Mouse (Mus musculus): ENCODE measurements around the gene Hoga1. TPM values are rescaled to one million over a fixed set of nuclear protein-coding genes. Genes with fewer than 3 reads are reported as not detected.

The Hoga1 gene
- polyA plus RNA-seq, 1 experiment from 2014 or later: 1.8 TPM

DNA sequence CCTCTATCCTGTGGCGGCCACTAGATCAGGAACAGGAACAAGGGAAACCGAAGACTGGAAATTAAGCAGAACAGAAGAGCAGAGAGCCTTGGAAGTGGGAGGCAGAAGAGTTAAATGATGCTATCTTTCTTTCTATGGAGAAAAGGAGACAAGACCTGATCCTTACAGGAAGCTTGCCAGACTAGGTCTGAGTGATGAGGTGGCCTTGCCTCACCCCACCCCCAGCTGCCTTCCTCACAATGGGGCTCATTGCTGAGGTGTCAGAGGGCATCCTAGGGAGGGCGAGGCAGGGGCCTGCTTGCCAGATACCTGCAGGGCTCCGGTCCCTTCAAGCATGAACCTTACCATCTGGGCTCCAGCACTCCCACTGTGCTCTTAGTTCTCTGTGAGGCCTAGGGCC, 6.5 kb downstream of the Hoga1 start, which contains the start of gene 4933411K16Rik:
Gene 4933411K16Rik (plus strand): TSS at position 301 of the 400 bp plus-strand sequence.
- Histone ChIP-seq H3K4me2 (no peak within 1 kb of the TSS), H3K9ac (replicated peaks) (no peak within 1 kb of the TSS), H3K9me3 (replicated peaks) (no peaks in the 10 kb centered on the region), H3K4me1 (no peaks in the 10 kb centered on the region), H3K27ac (replicated peaks) (no peak within 1 kb of the TSS), H3K36me3 (no peaks in the 10 kb centered on the region), H3K4me3 (replicated peaks) (no peak within 1 kb of the TSS), H3K27me3 (replicated peaks) (no peaks in the 10 kb centered on the region)
- 81% methylated on average over 4 of the region's 4 CpGs for WGBS
- no peak for ATAC-seq (ENCODE audit: low FRiP score)

DNA sequence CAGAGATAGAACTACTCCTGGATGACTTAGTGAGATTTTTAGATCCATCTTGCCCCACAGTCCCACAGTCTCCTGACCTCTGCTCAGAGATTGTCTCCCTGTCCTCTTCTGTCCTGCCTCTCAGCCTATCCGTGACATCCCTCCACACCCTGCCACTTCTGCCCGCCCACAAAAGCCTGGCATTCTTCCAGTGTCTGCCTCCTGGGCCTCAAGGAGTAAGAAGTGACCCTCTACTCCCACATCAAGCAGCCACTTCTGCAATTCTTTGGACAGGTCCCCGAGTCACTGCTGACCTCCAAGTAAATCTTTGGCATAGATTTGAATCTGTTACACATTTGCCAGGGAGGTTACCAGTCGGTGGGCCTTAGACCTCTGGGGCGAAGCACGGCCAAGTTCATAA, 8.8 kb downstream of the Hoga1 start:
- Histone ChIP-seq H3K36me3 (no peaks in the 10 kb centered on the region), H3K27me3 (replicated peaks) (no peaks in the 10 kb centered on the region), H3K9me3 (replicated peaks) (no peaks in the 10 kb centered on the region), H3K4me2 (no peak overlapping the region), H3K4me1 (no peaks in the 10 kb centered on the region), H3K9ac (replicated peaks) (no peak overlapping the region), H3K4me3 (replicated peaks) (no peak overlapping the region), H3K27ac (replicated peaks) (no peak overlapping the region)
- ATAC-seq (ENCODE audit: low FRiP score): no peak
- 88% methylated on average over 6 of the region's 6 CpGs for WGBS

DNA sequence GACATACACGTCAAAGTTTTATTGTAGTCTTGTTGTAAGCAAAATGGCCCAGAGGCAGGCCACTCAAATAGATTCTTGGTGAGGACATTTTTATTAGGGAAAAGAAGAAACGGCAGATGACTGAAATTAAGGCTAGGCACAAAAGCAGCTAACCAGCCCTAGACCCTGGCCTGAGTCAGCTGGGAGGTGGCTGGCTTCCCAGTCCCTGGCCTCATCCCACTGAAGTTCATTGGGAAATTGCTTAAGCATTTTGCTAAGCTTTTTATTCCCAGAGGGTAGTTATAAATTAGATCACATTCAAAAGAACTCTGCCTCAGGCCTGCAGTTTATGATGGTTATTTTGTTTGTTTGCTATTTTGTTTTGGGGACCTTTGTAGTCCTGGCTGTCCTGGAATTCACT, 10.5 kb downstream of the Hoga1 start:
- no peaks in the 10 kb centered on the region for H3K4me1 ChIP-seq
- no peaks in the 10 kb centered on the region for H3K9me3 ChIP-seq (replicated peaks)
- H3K4me2 ChIP-seq: no peak overlapping the region
- no peak overlapping the region for H3K4me3 ChIP-seq (replicated peaks)
- H3K36me3 ChIP-seq: no peaks in the 10 kb centered on the region
- 76% methylated on average over 2 of the region's 2 CpGs for WGBS
- no peak overlapping the region for H3K27ac ChIP-seq (replicated peaks)
- no peak overlapping the region for H3K9ac ChIP-seq (replicated peaks)
- H3K27me3 ChIP-seq (replicated peaks): no peaks in the 10 kb centered on the region
- no peak for ATAC-seq (ENCODE audit: low FRiP score)

DNA sequence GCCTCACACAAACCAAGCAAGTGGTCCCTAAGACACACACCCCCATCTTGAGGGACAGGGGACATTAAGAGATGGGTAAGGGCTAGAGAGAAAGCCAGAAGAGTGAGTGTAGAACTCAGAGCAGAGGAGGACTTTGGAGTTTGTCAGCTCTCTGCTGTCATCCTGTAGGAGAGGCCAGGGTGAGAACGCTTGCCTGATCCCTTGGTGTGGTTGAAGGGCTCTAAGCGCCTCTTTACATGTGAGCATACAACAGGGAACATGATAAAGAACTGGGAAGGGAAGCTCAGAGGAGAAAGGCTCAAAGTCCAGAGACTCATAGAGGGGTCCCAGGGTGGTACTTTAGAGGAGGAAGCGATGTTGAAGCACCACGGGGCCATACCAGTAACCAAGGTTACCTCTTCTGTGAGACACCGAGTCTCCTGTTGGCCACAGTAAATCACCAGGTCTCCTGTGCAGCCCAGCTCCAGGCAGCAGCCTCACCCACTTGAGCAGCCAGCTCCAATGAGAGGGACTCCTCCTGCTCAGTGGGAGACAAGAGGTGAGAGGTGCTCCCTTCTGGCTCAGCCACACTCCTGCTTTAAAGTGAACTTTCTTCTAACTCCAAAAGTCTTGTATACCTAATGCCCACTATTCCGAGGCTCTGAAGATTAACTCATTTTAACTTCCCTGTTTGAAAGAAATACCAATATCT, 11.5 kb downstream of the Hoga1 start:
- Histone ChIP-seq H3K27ac (replicated peaks) (no peak overlapping the region), H3K4me1 (no peaks in the 10 kb centered on the region), H3K9me3 (replicated peaks) (no peaks in the 10 kb centered on the region), H3K36me3 (no peaks in the 10 kb centered on the region), H3K27me3 (replicated peaks) (no peaks in the 10 kb centered on the region), H3K4me3 (replicated peaks) (no peak overlapping the region), H3K9ac (replicated peaks) (no peak overlapping the region), H3K4me2 (no peak overlapping the region)
- 78% methylated on average over 6 of the region's 6 CpGs for WGBS
- no peak for ATAC-seq (ENCODE audit: low FRiP score)

DNA sequence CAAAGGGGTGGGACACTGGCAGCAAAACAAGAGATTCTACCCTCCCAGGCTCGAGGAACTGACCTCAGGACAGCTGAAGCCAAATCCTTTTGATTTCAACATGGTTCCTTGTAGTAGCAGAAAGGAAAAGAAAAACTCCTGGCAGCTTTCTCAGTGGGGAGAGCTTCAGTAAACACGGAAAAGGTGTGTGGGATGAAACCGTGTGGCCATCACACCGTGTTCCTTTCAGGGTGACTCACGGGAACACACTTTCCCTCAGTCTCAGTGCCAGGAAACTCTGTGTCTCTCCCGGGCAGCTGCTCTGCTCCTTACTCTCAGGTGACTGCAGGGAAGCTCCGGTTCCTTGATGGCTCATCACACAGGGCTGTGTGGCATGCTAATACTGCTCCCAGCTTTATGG, 13.0 kb downstream of the Hoga1 start:
- no peak overlapping the region for H3K4me2 ChIP-seq
- no peaks in the 10 kb centered on the region for H3K4me1 ChIP-seq
- H3K27me3 ChIP-seq (replicated peaks): no peaks in the 10 kb centered on the region
- no peak for ATAC-seq (ENCODE audit: low FRiP score)
- H3K9ac ChIP-seq (replicated peaks): no peak overlapping the region
- no peaks in the 10 kb centered on the region for H3K9me3 ChIP-seq (replicated peaks)
- H3K27ac ChIP-seq (replicated peaks): no peak overlapping the region
- no peaks in the 10 kb centered on the region for H3K36me3 ChIP-seq
- WGBS: 72% methylated on average over 7 of the region's 7 CpGs
- no peak overlapping the region for H3K4me3 ChIP-seq (replicated peaks)

DNA sequence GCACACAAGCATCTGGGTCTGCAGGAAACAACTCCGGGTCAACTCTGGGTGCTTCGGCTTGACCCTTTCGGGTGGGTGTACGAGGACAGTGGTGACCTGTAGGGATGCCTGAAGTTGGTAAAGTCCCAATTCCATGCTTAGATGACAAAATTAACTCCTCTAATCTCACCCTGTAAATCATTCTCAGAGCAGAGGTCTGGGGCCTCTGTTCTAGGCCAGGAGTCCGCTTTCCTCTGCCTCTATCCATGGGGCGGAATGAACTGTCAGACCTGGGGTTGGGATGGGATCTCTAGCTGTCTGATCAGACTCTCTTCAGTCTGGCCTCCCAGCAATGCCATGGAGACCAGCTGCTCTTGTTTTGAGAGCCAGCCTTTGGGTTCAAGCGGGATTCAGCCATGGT, 16.0 kb downstream of the Hoga1 start:
- no peak overlapping the region for H3K4me2 ChIP-seq
- no peaks in the 10 kb centered on the region for H3K27me3 ChIP-seq (replicated peaks)
- no peaks in the 10 kb centered on the region for H3K9me3 ChIP-seq (replicated peaks)
- H3K36me3 ChIP-seq: no peaks in the 10 kb centered on the region
- 96% methylated on average over 7 of the region's 7 CpGs for WGBS
- no peaks in the 10 kb centered on the region for H3K4me1 ChIP-seq
- H3K4me3 ChIP-seq (replicated peaks): no peak overlapping the region
- no peak for ATAC-seq (ENCODE audit: low FRiP score)
- H3K9ac ChIP-seq (replicated peaks): no peak overlapping the region
- no peak overlapping the region for H3K27ac ChIP-seq (replicated peaks)

DNA sequence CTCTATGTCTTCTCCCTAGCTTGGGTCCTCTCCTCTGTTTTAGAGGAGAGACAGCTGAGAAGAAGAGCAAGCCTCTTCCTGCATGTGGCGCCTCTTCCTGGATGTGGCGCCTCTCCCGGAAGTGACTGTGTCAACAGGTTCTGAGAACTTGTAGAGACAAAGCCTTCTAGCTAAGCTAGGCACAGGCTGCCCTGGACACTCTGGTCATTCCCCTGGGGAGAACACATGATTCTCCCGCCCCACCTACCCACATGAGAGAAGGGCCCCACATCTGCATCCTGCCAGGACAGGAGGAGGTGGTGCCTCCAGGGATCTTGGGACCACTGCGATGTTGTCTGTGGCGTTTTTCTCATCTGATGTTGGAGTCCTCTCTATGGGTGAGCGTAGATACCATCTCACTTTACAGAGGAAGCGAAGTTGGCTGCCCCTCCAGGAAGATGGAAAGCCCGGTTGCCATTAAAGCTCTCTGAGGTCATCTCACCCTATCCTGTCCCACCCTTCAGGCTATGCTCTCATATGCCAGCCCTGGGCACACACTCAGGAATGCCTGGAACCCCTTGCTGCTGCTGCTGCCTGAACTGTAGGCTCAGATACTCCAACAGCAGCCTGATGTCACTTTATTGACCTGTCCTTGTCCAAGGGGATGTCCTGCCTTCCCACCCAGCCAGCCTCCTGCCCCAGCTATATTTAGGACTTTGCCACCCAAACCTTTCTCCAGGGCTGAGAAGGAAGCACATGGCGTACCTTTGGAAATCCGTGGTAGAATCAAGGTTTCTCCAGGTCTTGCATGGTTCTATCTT, 23.2 kb downstream of the Hoga1 start:
- no peaks in the 10 kb centered on the region for H3K4me1 ChIP-seq
- no peak overlapping the region for H3K9ac ChIP-seq (replicated peaks)
- 88% methylated on average over 11 of the region's 11 CpGs for WGBS
- no peaks in the 10 kb centered on the region for H3K9me3 ChIP-seq (replicated peaks)
- ATAC-seq (ENCODE audit: low FRiP score): no peak
- H3K27me3 ChIP-seq (replicated peaks): no peaks in the 10 kb centered on the region
- H3K4me3 ChIP-seq (replicated peaks): no peak overlapping the region
- H3K27ac ChIP-seq (replicated peaks): no peak overlapping the region
- peaks cover 6% of the 10 kb centered on the region; the same call in 1 of the 2 replicates for H3K36me3 ChIP-seq
- H3K4me2 ChIP-seq: no peak overlapping the region

DNA sequence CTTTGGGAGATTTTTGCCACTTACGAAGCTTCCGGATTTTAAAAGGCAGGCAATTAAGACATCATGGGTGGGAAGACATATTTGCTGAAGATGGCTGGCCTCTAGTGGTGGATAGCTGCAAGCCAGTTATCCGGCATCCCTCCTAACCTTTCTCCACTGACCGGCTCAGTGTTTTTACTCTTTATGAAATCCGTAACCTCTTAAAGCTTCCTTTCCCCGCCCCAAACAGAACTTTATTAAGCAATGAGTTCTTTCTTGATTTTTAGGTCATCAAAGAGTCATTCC, 23.8 kb downstream of the Hoga1 start:
- Histone ChIP-seq H3K27ac (replicated peaks) (no peak overlapping the region), H3K4me1 (no peaks in the 10 kb centered on the region), H3K36me3 (peaks cover 10% of the 10 kb centered on the region; the same call in 1 of the 2 replicates), H3K9me3 (replicated peaks) (no peaks in the 10 kb centered on the region), H3K4me2 (no peak overlapping the region), H3K4me3 (replicated peaks) (no peak overlapping the region), H3K9ac (replicated peaks) (no peak overlapping the region), H3K27me3 (replicated peaks) (no peaks in the 10 kb centered on the region)
- WGBS: 69% methylated on average over 6 of the region's 6 CpGs
- ATAC-seq (ENCODE audit: low FRiP score): no peak

DNA sequence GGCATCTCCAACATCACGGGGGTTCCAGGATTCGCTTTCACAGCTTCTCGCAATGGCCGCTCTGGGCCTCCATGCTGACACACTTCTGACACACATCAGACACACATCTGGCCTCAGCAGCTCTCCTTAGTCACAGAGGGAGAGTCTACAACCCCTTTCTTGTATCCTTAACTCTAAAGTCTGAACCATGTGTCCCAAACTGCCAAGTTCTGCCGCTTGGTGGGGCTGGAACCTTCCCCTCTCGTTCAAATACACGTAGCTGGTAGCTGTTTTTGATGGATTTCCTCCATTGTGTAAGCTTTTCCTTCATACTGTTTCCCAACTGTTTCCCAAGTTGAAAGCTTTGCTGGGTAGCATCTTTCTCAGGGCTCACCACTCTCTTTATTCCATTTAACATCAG, 25.8 kb downstream of the Hoga1 start:
- no peaks in the 10 kb centered on the region for H3K27me3 ChIP-seq (replicated peaks)
- peaks cover 31% of the 10 kb centered on the region for H3K36me3 ChIP-seq
- no peak overlapping the region for H3K9ac ChIP-seq (replicated peaks)
- no peaks in the 10 kb centered on the region for H3K4me1 ChIP-seq
- no peaks in the 10 kb centered on the region for H3K9me3 ChIP-seq (replicated peaks)
- ATAC-seq (ENCODE audit: low FRiP score): no peak
- H3K4me3 ChIP-seq (replicated peaks): no peak overlapping the region
- no peak overlapping the region for H3K27ac ChIP-seq (replicated peaks)
- no peak overlapping the region for H3K4me2 ChIP-seq
- WGBS: 85% methylated on average over 7 of the region's 7 CpGs

DNA sequence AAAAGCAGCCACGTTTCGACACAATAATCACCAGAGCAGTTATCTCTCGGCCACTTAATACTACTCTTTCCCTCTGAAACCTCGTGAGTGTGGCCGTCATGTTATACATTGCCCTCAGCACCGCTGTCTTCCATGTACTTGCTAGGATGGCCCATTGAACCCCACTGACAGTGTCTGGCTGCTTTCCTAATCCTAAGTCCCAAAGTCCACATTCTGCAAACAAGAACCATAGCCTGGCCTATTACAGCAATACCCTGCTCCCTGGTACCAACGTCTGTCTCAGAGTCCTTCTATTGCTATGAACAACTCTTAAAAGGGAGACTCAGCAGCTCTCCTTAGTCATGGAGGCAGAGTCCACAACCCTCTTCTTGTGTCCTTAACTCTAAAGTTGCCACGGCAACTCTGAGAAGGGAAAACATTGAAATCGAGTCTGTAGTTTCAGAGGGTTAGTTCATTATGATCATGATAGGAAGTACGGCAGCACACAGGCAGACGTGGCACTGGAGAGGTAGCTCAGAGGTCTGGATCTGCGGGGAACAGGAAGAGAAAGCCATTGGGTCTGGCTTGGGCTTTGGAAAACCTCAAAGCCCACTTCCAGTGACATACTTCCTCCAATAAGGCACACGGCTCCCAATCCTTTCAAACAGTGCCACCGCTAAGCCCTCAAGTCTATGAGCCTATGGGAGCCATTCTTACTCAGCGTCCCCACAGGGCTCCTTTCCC, 26.6 kb downstream of the Hoga1 start:
- Histone ChIP-seq H3K27me3 (replicated peaks) (no peaks in the 10 kb centered on the region), H3K27ac (replicated peaks) (no peak overlapping the region), H3K4me3 (replicated peaks) (no peak overlapping the region), H3K4me1 (no peaks in the 10 kb centered on the region), H3K36me3 (peaks cover 37% of the 10 kb centered on the region), H3K9me3 (replicated peaks) (no peaks in the 10 kb centered on the region), H3K9ac (replicated peaks) (no peak overlapping the region), H3K4me2 (no peak overlapping the region)
- no peak for ATAC-seq (ENCODE audit: low FRiP score)
- 85% methylated on average over 15 of the region's 15 CpGs for WGBS

DNA sequence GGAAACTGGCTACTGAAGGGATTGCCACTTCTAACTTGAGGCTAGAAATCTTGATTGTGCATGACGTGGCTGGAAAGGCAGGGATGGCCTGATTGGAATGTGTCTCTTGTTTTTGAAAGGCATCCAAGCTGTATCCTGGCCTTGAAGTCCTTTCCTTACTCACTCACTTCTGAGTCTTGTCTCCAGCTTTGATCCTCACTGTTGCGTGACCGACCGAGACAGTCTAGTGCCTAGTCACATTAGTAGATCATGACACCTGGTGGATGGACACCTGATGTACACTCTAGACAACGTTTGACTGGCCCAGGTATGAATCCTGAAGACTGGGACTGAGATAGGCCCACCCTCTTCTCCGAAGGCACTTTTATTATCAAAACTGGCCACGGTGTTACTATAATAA, 27.4 kb downstream of the Hoga1 start:
- Histone ChIP-seq H3K4me2 (no peak overlapping the region), H3K9ac (replicated peaks) (no peak overlapping the region), H3K4me3 (replicated peaks) (no peak overlapping the region), H3K9me3 (replicated peaks) (no peaks in the 10 kb centered on the region), H3K27ac (replicated peaks) (no peak overlapping the region), H3K4me1 (no peaks in the 10 kb centered on the region), H3K36me3 (peaks cover 41% of the 10 kb centered on the region), H3K27me3 (replicated peaks) (no peaks in the 10 kb centered on the region)
- WGBS: 84% methylated on average over 7 of the region's 7 CpGs
- no peak for ATAC-seq (ENCODE audit: low FRiP score)

DNA sequence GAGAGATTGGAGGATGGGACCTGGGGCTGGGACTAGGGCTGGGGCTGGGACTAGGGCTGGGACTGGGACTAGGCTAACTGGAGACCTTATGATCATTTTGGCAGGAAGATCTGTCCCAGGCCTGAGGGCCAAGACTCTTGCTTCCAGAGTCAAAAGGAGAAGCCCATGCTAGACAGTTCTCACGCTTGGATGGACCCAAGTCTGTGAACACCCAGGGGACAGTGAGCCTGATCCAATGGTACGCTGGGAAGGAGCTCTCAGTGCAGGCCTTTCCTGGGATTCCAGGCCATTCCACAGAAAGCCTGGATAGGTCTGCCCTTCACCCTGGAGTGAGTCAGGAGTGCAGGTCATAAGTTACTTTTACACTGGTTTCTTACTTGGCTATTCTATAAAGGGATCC, 29.6 kb downstream of the Hoga1 start:
- no peak for ATAC-seq (ENCODE audit: low FRiP score)
- H3K9ac ChIP-seq (replicated peaks): no peak overlapping the region
- no peaks in the 10 kb centered on the region for H3K9me3 ChIP-seq (replicated peaks)
- 83% methylated on average over 2 of the region's 2 CpGs for WGBS
- H3K27me3 ChIP-seq (replicated peaks): no peaks in the 10 kb centered on the region
- H3K36me3 ChIP-seq: peaks cover 48% of the 10 kb centered on the region
- H3K4me3 ChIP-seq (replicated peaks): no peak overlapping the region
- H3K4me2 ChIP-seq: no peak overlapping the region
- no peak overlapping the region for H3K27ac ChIP-seq (replicated peaks)
- no peaks in the 10 kb centered on the region for H3K4me1 ChIP-seq
